Mouse (Mus musculus): ENCODE results near the gene Shd. TPM values are rescaled to one million over a fixed set of nuclear protein-coding genes. Genes with fewer than 3 reads are reported as not detected.

Shd gene
- polyA plus RNA-seq, 1 experiment, result not detected

- Histone ChIP-seq H3K79me2 (ENCODE audit: control insufficient read depth, insufficient read depth) (peaks cover 96% of the 10 kb centered on the region), H3K36me3 (ENCODE audit: control insufficient read depth, insufficient read depth) (peaks cover 37% of the 10 kb centered on the region), H3K4me3 (ENCODE audit: insufficient read depth, poor library complexity, severe bottlenecking) (no peak overlapping the region), H3ac (ENCODE audit: control insufficient read depth, insufficient read length, low read depth) (no peak overlapping the region), H3K27me3 (ENCODE audit: control insufficient read depth, insufficient read depth, insufficient read length) (no peaks in the 10 kb centered on the region), H3K79me3 (ENCODE audit: low read depth) (peaks cover 69% of the 10 kb centered on the region)
- no peak for TF ChIP-seq MYOD1 (IDR thresholded peaks at IDR 0.05; ENCODE audit: control insufficient read depth, insufficient read length, low read depth)
Measured at GRCm38 (mm10) chr17:56024931-56025330, 54.7 kb downstream of the Shd start.

Other genes with a start within 250 kb of the Shd start
- not detected for gene Adgre4, start 220.5 kb upstream of the Shd start, polyA plus RNA-seq (2012; fragmentation: generic; extraction: Trizol)
- gene Zfp119a, start 91.5 kb upstream of the Shd start, polyA plus RNA-seq (2012; fragmentation: generic; extraction: Trizol), result 0.92 TPM
- 1.5 TPM for gene Zfp959, start 78.4 kb upstream of the Shd start, polyA plus RNA-seq (2012; fragmentation: generic; extraction: Trizol)
- 0.68 TPM for gene Zfp119b, start 21.0 kb upstream of the Shd start, polyA plus RNA-seq (2012; fragmentation: generic; extraction: Trizol)
- not detected for gene Ebi3, start 17.8 kb upstream of the Shd start, polyA plus RNA-seq (2012; fragmentation: generic; extraction: Trizol)
- 15.1 TPM for gene Yju2, start 11.4 kb upstream of the Shd start, polyA plus RNA-seq (2012; fragmentation: generic; extraction: Trizol)
- gene Fsd1, start 16.0 kb downstream of the Shd start, polyA plus RNA-seq (2012; fragmentation: generic; extraction: Trizol), result 1.2 TPM
- 0.48 TPM for gene Stap2, start 35.1 kb downstream of the Shd start, polyA plus RNA-seq (2012; fragmentation: generic; extraction: Trizol)
- gene Mpnd, start 35.2 kb downstream of the Shd start, polyA plus RNA-seq (2012; fragmentation: generic; extraction: Trizol), result 55.4 TPM
- gene Sh3gl1, start 66.2 kb downstream of the Shd start, polyA plus RNA-seq (2012; fragmentation: generic; extraction: Trizol), result 83.9 TPM
- gene Chaf1a, start 70.0 kb downstream of the Shd start, polyA plus RNA-seq (2012; fragmentation: generic; extraction: Trizol), result 39.9 TPM
- 40.4 TPM for gene Ubxn6, start 104.6 kb downstream of the Shd start, polyA plus RNA-seq (2012; fragmentation: generic; extraction: Trizol)
- gene Hdgfl2, start 109.2 kb downstream of the Shd start, polyA plus RNA-seq (2012; fragmentation: generic; extraction: Trizol), result 64.5 TPM
- gene Plin4, start 139.3 kb downstream of the Shd start, polyA plus RNA-seq (2012; fragmentation: generic; extraction: Trizol), result 3.2 TPM
- 0.08 TPM for gene Plin5, start 147.1 kb downstream of the Shd start, polyA plus RNA-seq (2012; fragmentation: generic; extraction: Trizol)
- 0.02 TPM for gene Lrg1, start 151.5 kb downstream of the Shd start, polyA plus RNA-seq (2012; fragmentation: generic; extraction: Trizol)
- gene Sema6b, start 169.9 kb downstream of the Shd start, polyA plus RNA-seq (2012; fragmentation: generic; extraction: Trizol), result 0.81 TPM
- 2.3 TPM for gene Tnfaip8l1, start 192.0 kb downstream of the Shd start, polyA plus RNA-seq (2012; fragmentation: generic; extraction: Trizol)
- 106 TPM for gene Mydgf, start 213.5 kb downstream of the Shd start, polyA plus RNA-seq (2012; fragmentation: generic; extraction: Trizol)
- gene Dpp9, start 248.4 kb downstream of the Shd start, polyA plus RNA-seq (2012; fragmentation: generic; extraction: Trizol), result 51.8 TPM